Mouse (Mus musculus) C2C12 (cell line): ENCODE results near the gene Fgfbp3.

Source experiments
- CEBPB ChIP-seq: IDR thresholded peaks from one replicate; pipeline ENCODE4 v1.6.1; 2011; ENCODE audit warnings: low read depth, mild to moderate bottlenecking, control low read depth, moderate library complexity
- MYOD1 ChIP-seq: IDR thresholded peaks from one replicate; pipeline ENCODE4 v1.6.1; 2011; ENCODE audit warnings: low read depth; ENCODE audit not compliant: control insufficient read depth, insufficient read length

GRCm38 (mm10) chr19:36886316-36886715 is 33.1 kb downstream of the Fgfbp3 start:
- TF ChIP-seq CEBPB (no peak), MYOD1 (no peak)
